Mouse (Mus musculus) erythroblast, embryonic 14.5 days (primary cell): Measurements from ENCODE around the gene Coq9.

ENCODE experiments used
- GATA1 ChIP-seq: IDR thresholded peaks from 2 replicates; pipeline ENCODE4 v1.6.1; 2012; ENCODE audit warnings: low read length, inconsistent platforms, mixed read lengths
- TAL1 ChIP-seq: IDR thresholded peaks from 3 replicates; pipeline ENCODE4 v1.6.1; 2012; ENCODE audit warnings: low read length, inconsistent platforms, mixed read lengths

GRCm38 (mm10) chr8:94807506-94807905 is 30.6 kb upstream of the Coq9 start:
- TF ChIP-seq GATA1 (no peak), TAL1 (no peak)
